Mouse (Mus musculus) megakaryocyte, embryonic 14.5 days (primary cell): ENCODE results near the gene Olfr1504. TPM values are rescaled to one million over a fixed set of nuclear protein-coding genes. Genes with fewer than 3 reads are reported as not detected.
"Not testable (repeated sequence)": the region's sequence is repeated elsewhere in the genome, so short reads cannot be mapped to it uniquely, and the experiment has no call there.

Source experiments
- H3K27me3 ChIP-seq: replicated peaks from 2 replicates; pipeline ENCODE3; 2012; ENCODE audit warnings: inconsistent platforms
- H3K36me3 ChIP-seq: replicated peaks from 2 replicates; pipeline ENCODE3; 2012; ENCODE audit warnings: low read length, inconsistent platforms, mixed read lengths
- H3K4me1 ChIP-seq: 2 replicates; pipeline ENCODE4 v1.6.1; 2012; ENCODE audit warnings: inconsistent platforms
- H3K4me3 ChIP-seq: replicated peaks from 2 replicates; pipeline ENCODE3; 2012; ENCODE audit warnings: moderate library complexity, mild to moderate bottlenecking, inconsistent platforms
- H3K9me3 ChIP-seq: 2 replicates; pipeline ENCODE4 v1.6.1; 2012; ENCODE audit warnings: inconsistent platforms
- FLI1 ChIP-seq: IDR thresholded peaks from 2 replicates; pipeline ENCODE4 v1.6.1; 2012; ENCODE audit warnings: low read length, inconsistent platforms, mixed read lengths
- GATA1 ChIP-seq: IDR thresholded peaks from 3 replicates; pipeline ENCODE4 v1.6.1; 2012; ENCODE audit warnings: mixed read lengths, low read length, inconsistent platforms, borderline replicate concordance
- polyA plus RNA-seq: library from polyadenylated mRNA; stranded (reverse); fragments of >175 nt; gene quantifications from 2 replicates; pipeline ENCODE4 v1.2.3, GENCODE M21; 2012; ENCODE audit warnings: low replicate concordance; ENCODE audit not compliant: insufficient read depth

Olfr1504 gene
- not detected in 2 replicates for polyA plus RNA-seq

- Histone ChIP-seq H3K36me3 (no peaks in the 10 kb centered on the region), H3K9me3 (no peaks in the 10 kb centered on the region), H3K4me3 (no peak within 1 kb of the TSS), H3K4me1 (no peaks in the 10 kb centered on the region), H3K27me3 (no peaks in the 10 kb centered on the region)
- TF ChIP-seq GATA1 (no peak), FLI1 (no peak)
Measured at GRCm38 (mm10) chr19:13897828-13898227, at the start of gene Olfr1504. Gene Olfr1504, minus strand, starts transcription at chr19:13897928.

- H3K27me3 ChIP-seq, result no peaks in the 10 kb centered on the region
- H3K9me3 ChIP-seq, result peaks cover 4% of the 10 kb centered on the region; the same call in 1 of the 2 replicates
- no peak for TF ChIP-seq FLI1
- H3K4me3 ChIP-seq, result no peak within 1 kb of the TSS
- H3K36me3 ChIP-seq, result no peaks in the 10 kb centered on the region
- H3K4me1 ChIP-seq, result no peaks in the 10 kb centered on the region
Measured at GRCm38 (mm10) chr19:13913230-13913629, 15.5 kb upstream of the Olfr1504 start, which contains the start of gene Olfr1505. Gene Olfr1505, plus strand, starts transcription at chr19:13913530.

GRCm38 (mm10) chr19:13861495-13861894 lies 36.2 kb downstream of the Olfr1504 start, which contains the start of gene Olfr1502:
Gene Olfr1502, plus strand, starts transcription at chr19:13861795.
- no peak within 1 kb of the TSS for H3K4me3 ChIP-seq
- H3K36me3 ChIP-seq, result no peaks in the 10 kb centered on the region
- H3K9me3 ChIP-seq, result no peaks in the 10 kb centered on the region
- TF ChIP-seq GATA1 (no peak), FLI1 (no peak)
- no peaks in the 10 kb centered on the region for H3K4me1 ChIP-seq
- H3K27me3 ChIP-seq, result no peaks in the 10 kb centered on the region

GRCm38 (mm10) chr19:13850592-13850991 lies 47.1 kb downstream of the Olfr1504 start, which contains the start of gene Olfr1501:
Gene Olfr1501, minus strand, starts transcription at chr19:13850692.
- H3K4me1 ChIP-seq, H3K27me3 ChIP-seq, H3K36me3 ChIP-seq, H3K4me3 ChIP-seq, H3K9me3 ChIP-seq: not testable (repeated sequence)

Other genes with a start within 250 kb of the Olfr1504 start
- not detected in 2 replicates for gene Olfr1490, start 246.8 kb downstream of the Olfr1504 start, polyA plus RNA-seq
- gene Olfr1491, start 200.7 kb downstream of the Olfr1504 start, polyA plus RNA-seq, result not detected in 2 replicates
- not detected in 2 replicates for gene Olfr1493-ps1, start 174.7 kb downstream of the Olfr1504 start, polyA plus RNA-seq
- gene Olfr1494, start 158.2 kb downstream of the Olfr1504 start, polyA plus RNA-seq, result not detected in 2 replicates
- not detected in 2 replicates for gene Olfr1495, start 133.3 kb downstream of the Olfr1504 start, polyA plus RNA-seq
- gene Olfr1496, start 120.0 kb downstream of the Olfr1504 start, polyA plus RNA-seq, result not detected in 2 replicates
- not detected in 2 replicates for gene Olfr1497, start 99.7 kb downstream of the Olfr1504 start, polyA plus RNA-seq
- not detected in 2 replicates for gene Olfr1499, start 78.5 kb downstream of the Olfr1504 start, polyA plus RNA-seq
- not detected in 2 replicates for gene Olfr1500, start 67.4 kb downstream of the Olfr1504 start, polyA plus RNA-seq
- gene Olfr1501, start 47.2 kb downstream of the Olfr1504 start, polyA plus RNA-seq, result not detected in 2 replicates
- not detected in 2 replicates for gene Olfr1502, start 36.1 kb downstream of the Olfr1504 start, polyA plus RNA-seq
- gene Olfr1505, start 15.6 kb upstream of the Olfr1504 start, polyA plus RNA-seq, result not detected in 2 replicates